Mouse (Mus musculus) layer of hippocampus, adult 18-20 months (tissue): ENCODE data around the gene Sart3. TPM values are rescaled to one million over a fixed set of nuclear protein-coding genes. Genes with fewer than 3 reads are reported as not detected.

Source experiments
- DNase-seq, 2 experiments: peaks; one replicate each; pipeline ENCODE4 v3.0.0; 2022; ENCODE audit warnings: low spot score in 2 of 2
- total RNA-seq, 2 experiments: library from RNA; stranded (reverse); gene quantifications; 2 replicates each; pipeline ENCODE4 v1.2.3; 2021

The Sart3 gene
- total RNA-seq, 2 experiments from 2014 or later: 48.3 to 49.3 TPM

DNA sequence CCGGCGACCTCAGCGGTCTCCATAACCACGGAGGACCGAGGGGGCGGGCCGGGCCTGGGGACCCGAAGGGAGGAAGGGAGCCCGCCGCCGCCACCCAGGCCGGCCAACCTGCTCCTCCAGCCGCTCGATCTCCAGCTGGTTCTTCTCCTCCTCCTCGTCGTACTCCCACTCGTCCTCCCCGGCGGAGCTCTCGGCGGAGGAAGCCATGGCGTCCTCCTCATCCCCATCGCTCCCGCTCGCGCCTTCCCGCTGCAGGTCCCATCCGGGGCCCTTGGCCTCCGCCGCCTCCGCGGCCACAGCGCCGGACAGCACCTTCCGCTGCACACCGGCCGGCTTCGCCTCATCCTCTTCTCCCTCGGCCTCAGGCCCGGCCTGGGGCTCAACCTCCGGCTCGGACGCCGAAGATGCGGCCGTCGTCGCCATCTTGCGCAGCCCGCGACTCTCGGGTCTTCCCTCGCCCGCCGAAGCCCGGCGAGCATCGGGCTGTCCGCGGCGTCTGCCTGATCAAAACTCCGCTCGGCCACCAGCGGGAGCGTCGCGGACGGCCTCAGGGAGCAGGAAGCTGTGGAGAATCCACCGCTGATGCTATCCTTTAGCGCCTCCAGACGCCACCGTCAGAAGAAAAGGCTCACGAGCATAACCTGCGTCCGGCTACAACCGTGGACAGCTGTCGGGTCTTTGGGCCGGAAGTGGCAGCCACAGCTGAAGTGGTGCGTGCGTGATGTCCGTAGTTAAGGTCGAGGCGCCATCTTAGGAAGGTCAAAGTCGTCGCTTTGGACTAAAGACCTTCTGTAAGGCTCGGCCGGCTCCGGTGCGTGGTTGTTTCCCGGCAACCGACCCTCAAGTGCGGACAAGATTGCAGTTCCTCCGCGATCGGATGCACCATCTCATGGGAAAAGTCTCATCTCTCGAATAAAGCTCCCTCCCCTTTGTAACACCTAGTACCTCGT, 822 bp downstream of the Sart3 start:
- DNase-seq: peak; percentile 81 to 93

DNA sequence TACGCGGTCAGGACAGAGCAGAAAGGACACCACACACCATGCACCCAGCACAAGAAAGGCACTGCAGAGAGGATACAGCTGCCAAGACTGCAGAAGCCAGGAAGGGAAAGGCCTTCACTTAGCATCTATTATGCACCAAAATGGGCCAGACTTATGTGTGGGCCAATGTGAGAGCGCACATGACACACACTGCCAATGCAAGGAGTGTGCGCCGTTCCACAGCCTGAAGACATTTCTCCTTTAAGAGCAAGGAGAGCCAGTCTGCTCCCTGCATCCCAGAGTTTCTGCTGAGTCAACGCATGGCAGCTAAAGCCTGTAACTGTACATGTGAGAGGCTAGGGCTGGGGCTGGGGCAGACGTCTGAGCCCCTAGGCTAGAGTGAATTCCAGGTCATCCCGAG, 3.5 kb downstream of the Sart3 start:
- DNase-seq: no peak

DNA sequence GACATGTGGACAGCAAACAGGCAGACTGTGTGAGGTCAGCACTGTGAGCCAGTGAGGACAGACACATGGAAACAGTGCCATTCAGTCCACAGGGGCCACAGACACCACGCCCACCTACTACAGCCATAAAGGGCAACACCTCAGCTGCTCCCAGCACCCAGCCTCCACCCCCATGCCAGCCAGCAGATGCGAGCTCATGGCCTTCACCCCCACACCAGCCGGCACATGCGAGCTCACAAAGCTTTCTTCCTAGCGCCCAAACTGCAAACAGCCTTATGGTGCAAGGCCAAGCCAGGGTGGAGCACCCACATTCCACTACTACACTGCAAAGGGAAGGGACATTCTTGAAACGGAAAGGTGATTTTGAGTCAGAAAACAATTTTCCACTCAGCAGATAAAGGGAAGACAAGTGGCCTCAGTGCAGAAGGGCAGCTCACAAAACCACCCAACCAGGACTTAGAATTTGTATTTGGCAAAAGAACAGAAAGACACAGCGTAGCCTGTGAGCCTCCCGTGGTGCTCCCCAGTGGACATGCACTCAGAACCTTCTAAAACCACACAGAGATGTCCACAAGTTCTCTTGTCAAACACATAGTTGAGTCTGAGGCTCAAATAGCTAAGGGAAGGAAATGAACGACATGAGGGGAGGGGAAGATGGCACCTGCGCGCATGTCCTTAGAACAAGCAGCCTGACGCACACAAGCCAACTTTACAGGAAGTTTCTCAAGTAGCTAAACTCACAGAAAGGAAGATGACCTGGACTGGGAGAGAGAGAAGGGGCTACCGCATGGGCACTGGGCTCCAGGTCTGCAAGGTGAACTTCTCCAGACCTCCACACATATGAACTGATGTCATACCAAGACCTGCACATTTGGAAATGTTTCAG, 6.4 kb downstream of the Sart3 start:
- peak; percentile 41 to 63 for DNase-seq

DNA sequence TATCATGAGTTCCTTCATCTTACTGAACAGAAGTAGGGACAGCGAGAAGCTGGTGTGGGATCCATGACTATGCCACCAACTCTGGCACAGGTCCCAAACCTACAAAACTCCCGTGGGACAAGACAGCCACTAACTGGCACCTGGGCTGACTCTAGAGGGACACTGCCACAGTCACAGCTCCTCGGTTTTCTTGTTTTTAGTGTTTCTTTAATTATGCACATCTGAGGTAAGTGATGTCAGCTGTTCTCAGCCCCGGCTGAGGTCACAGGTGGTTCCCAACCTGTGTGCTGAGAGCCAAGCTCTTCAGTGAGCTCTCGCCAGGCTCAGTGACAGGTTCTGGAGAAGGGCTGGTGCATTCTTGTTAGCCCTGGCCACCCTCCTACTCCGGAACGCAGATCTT, 7.9 kb downstream of the Sart3 start:
- no peak for DNase-seq

DNA sequence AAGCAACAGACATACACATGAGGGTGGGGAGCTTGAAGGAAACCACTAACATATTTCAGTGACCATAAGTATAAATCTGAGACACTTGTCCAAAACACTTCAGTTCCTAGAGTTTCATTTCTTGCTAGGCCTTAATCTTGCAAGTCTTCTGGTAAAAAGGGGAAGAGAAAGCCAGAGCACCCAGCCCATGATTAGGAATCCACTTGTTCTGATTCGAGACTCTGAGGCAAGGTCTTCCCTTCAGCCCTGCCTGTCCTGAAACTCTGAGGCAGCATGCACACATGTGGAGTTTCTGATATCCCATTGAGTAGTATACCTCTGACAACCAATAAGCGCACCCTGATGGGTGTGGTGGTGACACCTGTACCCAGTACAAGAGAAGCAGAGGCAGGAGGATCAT, 10.7 kb downstream of the Sart3 start:
- DNase-seq: no peak

DNA sequence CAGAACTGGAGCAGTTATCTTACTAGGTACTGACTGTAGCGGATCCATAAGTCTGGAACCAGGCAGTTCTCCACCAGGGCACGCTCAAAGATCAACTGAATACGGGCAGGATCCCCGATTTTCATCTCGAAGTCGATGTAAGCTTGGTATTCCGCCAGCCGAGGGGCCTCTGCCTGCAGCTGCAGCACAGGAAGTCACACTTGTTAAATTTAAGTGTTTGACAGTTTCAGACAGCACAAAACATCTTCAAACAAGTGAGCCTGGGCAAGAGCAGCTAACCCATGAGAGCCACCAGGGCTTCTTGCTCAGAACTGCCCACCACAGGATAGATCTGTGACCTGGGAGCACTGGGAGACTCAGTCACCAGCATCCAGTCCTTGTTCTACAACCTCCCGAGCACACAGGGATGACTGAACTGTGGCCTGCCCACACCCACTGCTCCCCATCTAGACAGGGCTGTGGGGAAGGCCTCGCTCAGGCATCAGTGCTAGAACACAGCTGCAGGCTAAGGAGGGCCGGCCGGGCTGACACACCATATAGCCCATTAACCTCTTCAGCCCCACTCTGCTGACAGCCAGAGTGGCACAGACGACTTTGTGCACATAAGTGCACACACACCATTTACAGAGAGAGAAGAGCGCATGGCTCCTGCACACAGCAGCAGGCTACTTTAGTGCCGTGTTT, 16.8 kb downstream of the Sart3 start:
- no peak for DNase-seq

DNA sequence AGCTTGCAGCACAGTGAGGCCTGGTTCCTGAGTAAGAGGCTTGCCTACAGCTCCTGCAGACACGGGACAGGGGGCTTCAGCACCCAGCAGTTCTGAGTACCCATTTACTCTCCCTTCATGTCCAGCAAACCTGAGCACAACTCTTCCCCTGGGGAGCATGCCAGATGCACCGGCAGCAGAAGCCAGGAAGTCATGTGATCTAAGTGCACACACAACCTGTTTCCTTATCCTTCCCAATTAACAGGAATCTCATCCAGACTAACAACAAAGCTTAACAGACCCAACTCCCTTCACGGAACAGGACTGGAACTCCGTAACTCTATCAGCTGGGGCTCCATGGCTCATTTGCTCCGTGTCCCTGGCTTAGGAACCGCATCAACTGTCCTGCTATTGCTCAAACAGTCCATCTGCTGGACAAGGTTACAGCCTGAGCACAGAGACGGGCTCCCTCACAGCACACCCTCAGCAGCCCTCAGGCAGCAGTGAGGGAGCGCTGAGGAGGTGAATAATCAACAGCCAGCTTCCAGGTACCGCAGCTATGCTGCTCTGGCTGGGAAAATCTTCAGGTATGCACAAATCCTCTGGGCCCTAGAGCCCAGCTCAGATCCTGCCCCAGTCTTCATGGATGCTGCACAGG, 20.7 kb downstream of the Sart3 start:
- DNase-seq: no peak

DNA sequence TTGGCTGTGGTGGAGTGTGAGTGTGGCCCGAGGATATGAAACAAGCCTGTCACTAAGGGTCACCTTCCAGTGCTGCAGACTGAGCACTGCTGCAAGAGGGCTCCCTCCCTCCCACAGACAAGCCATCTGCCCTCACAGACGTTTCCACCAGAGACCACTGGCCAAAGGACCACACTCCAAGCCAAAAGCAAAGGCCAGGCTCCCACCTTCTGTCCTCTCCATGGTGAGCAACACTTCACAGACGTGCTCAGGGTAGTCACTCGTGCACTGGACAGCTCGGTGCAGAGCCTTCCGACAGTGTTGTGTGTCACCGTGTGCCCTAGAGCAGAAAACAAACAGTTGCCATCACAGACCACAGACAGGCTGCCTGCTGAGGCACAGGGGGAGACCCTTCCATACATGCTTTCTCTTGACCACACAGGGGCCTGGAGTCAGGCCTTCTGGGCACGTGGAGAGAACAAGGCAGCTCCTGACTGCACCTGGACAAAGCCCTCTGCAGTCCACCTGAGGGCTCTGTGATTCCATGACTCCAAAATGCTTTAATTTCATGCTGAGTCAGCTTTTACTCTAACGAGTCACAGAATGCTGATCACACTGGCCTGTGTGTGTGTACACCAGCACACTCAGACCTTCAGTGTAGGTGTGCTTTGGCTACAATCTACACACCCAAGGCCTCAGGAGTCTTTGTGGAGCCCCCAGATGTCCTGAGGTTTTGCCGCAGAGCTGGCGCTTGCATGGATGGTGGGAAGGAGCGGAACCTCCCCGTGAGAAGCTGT, 23.6 kb downstream of the Sart3 start:
- no peak for DNase-seq

DNA sequence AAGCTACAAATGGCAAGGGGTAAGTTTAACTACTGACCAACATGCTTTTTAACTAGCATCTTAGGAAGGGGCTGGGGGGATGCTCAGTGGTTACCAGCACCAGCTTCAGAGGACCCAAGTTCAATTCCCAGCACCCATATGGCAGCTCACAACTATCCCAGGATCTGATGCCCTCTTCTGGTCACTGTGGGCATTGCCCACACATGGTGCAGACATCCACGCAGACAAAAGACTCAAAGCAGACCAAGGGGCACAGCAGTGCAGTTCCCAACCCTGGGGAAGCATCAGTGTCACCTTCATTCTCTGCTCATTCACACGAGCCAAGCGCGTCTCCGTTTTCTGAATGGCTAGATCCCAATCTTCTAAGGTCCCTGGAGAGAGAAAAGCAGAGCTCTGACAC, 24.7 kb downstream of the Sart3 start:
- no peak for DNase-seq

DNA sequence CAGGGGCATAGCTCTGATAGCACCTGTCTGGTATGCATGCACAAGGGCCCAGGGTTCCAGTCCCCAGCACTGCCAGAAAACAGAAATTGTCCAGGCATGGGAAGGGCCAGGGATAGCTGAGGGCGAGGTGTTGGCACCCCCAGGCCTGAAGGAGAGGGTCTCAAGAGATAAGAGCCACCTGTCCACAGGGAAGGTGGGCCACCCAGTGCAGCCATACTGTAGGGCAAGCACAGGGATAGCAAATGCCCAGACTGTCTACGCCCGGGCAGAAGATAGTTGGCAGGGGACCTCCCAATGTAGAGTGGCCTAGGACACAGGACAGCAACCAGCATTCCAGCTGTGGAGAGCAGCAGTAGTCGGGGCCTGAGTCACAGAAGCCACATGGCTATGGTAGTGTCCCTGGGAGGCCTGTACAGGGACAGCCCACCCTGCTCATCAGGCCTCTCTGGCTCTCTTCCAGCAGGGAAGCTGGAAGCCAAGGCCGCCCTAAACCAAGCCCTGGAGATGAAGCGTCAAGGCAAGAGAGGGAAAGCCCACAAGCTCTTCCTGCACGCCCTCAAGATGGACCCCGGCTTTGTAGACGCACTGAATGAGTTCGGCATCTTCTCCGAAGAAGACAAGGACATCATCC, 34.6 kb downstream of the Sart3 start:
- DNase-seq: no peak

DNA sequence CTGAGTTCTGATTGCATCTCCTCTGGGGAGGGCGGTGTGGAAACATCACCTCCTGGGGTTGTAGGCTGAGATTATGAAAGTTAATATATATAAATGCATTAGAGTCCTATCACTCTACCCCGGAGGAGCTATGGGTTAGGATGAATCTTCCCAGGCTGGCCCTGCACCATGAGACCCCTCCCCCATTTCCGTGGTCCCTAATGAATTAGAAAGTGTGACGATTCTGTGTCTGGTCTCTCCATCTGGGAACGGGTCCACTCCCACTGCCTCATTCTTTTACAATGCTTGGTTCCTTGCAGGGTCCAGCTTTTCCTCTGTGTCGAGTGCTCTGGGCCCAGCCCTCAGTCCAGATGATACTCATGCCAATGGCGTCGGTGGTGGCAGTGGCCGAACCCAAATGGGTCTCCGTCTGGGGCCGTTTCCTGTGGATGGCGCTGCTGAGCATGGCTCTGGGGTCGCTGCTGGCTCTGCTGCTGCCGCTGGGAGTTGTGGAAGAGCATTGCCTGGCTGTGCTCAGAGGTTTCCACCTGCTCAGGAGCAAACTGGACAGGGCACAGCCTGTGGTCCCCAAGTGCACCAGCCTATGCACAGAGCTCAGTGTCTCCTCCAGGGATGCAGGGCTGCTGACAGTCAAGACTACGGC, 35.7 kb downstream of the Sart3 start:
- DNase-seq: no peak

DNA sequence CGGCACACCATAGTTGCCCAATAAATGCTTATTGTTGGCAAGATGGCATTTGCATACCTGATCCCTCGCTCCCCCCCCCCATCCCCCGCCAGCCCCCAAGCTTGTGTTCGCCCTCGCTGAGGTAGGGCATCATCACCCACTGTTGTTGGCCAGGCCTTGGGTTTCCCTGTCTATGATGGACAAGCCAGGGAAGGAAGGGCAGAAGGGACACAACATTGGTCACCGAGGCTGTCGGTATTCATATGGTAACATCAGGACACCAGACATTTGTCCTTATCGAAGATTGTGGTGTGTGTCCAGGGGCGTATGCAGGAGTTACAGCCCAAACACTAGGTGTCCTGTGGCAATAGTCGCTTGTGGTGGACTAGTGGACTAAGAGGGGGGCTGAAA, 36.2 kb downstream of the Sart3 start:
- no peak for DNase-seq

DNA sequence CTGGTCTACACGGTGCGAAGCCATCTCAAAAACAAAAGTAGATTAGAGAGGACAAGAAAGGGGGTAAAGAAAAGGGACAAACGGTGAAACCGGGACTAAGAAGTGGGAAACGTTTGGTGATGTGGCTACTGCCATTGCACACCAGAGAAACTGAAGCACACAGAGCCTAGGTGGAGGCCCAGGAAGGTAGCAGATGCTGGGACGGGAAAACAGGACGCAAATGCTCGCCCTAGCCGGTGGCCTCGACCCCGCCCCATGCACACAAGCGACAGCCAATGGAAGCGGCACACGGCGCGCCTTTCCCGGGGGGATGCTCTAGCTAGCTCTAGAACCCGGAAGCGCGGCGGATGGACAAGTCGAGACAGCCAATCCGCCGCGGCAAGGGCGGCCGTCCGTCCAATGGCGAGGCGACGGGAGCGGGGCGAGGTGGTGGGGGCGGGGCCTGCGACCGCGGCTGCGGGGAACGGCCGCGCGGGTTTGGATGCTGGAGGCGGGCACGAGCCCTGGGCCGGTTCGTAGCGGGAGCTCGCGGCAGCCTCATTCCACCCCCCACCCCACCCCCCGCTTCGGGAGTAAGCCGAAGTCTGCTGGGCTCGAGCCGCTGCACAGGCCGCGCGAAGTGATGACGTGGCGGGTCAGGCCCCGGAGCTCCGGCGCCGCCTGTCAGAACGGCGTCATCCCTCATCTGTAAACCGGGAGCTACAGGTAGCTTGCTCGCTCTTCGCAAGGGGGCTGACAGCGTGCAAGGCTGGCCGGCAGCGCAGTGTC, 36.8 kb downstream of the Sart3 start, which contains the start of gene Ficd:
Gene Ficd, plus strand, starts transcription at position 459 of the 768 bp plus-strand sequence.
- DNase-seq: peak; percentile 87 to 95

DNA sequence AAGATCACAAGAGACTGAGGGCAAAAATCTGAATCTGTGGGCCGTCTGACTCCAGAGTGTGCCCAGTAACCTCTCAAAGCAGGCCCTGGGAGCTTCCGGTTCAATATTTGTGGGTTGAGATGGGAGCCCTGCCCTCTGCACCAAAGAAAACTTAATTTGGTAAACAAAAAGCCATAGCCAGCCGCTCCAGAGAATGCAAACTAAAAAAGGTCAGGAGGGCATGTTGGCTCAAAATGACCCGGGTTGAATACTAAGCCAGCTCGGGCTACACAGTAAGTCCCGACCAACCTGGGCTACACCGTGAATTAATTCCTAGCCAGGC, 37.3 kb downstream of the Sart3 start:
- DNase-seq: no peak

DNA sequence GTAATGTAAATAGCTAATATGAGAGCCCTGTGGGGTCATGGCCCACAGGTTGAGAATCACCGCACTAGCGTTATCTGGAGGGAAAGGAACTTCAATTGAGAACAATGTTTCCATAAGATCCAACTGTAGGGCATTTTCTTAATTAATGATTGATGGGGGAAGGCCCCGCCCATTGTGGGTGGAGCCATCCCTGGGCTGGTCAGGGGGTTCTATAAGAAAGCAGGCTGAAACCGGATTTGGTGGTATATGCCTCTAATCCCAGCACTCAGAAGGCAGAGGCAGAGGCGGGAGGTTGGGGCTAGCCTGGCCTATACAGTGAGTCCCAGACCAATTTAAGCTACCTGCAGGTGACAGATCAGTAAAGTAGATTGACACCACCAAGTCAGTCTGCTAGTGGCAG, 37.9 kb downstream of the Sart3 start:
- DNase-seq: no peak

DNA sequence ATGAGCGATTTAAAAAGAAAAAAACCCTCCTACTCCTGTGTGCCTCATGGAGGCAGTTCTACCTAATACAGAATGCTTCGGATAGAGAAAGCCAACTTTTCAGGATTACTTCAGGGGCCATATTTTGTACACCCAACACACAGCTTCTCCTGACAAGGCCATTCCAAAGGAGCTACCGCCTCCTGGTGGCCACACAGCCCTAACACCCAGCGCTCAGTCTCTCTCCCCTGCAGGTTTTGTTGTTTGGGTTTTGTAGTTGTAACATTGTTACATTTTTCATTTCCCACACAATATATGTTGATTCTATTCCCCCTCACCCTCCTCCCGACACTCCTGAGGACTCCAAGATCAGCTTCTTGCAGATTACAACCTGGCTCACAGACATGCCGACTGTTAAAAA, 40.1 kb downstream of the Sart3 start:
- DNase-seq: peak in 1 of 2 experiments; percentile 65

DNA sequence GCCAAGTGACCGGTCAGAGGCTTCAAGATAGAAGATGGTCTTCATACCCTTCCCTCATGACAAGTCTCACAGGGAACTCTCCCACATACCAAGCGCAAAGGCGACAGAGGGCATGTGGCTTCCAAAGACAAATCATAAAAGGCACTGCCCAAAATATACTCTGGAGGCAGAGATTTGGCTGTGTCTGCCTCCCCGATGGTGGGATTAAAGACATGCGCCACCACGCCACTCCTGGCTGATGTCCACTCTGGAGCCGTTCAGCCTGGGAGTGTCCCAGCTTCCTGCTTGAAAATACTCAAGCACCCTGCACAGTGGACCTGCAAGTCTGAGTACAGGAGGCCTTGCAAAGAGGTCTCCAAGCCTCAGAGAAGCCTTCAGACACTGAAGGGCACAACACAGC, 41.1 kb downstream of the Sart3 start:
- no peak for DNase-seq

DNA sequence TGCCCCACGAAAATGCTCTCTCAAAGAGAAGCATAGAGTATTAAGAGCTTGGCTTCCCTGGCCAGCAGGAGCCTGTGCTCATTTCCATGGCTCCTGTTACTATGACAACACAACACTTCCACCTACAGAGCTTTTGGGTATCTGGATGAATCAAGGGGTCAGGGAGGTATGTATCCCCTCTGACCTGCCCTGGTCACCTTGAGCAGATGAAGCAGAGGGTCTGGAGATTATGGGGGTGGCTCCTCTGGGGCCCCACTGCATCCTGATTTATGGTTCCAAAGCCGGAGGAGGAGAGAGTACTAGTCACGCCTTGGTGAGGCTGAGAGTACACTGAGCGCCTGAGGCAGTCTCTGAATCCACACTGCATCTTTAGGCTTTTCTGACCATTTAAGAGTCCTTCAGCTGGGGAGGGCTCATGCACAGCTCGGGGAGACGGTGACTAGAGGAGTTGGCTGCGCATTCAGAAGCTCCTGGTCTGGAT, 41.6 kb downstream of the Sart3 start:
- peak in 1 of 2 experiments; percentile 74 for DNase-seq
